Mouse (Mus musculus) embryo, embryonic 11 days (tissue): ENCODE results near the gene Osgep.
"Not testable (repeated sequence)": the region's sequence is repeated elsewhere in the genome, so short reads cannot be mapped to it uniquely, and the experiment has no call there.

Experiments used
- DNase-seq: peaks from one replicate; pipeline ENCODE4 v3.0.0-alpha.2; 2015

Osgep gene

GRCm38 (mm10) chr14:50875591-50876230, 49.0 kb downstream of the Osgep start:
- DNase-seq, result no peak

DNA sequence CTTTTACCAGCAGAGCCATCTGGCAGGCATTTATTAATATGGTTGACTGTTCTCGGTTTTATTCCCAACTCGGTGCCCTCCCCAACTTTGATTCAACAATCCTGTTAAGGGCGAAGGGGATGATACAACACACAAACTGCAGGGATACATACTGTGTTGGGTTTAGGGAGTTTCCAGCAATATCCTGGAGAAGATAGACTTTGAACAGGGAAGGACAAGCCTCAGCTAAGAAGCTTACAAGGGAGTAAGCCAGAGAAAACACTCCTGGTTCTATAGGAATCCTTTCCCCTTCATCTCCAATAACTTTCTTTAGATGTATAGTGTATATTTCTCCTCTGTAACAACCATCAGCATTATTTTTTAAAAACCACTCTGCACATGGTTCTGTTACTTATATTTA, 49.5 kb downstream of the Osgep start:
- no peak for DNase-seq

GRCm38 (mm10) chr14:50871284-50871683, 53.4 kb downstream of the Osgep start:
- DNase-seq, result no peak

GRCm38 (mm10) chr14:50870805-50871143, 53.9 kb downstream of the Osgep start:
- DNase-seq, result no peak

- DNase-seq, result peak; percentile 80
Observed at GRCm38 (mm10) chr14:50869889-50870804, 54.5 kb downstream of the Osgep start, which contains the start of gene Tep1. Gene Tep1, minus strand, starts transcription at chr14:50870560.

- DNase-seq, result no peak
Observed at GRCm38 (mm10) chr14:50868656-50869055, 56.0 kb downstream of the Osgep start.

GRCm38 (mm10) chr14:50868211-50868610, 56.5 kb downstream of the Osgep start:
- DNase-seq, result no peak

DNA sequence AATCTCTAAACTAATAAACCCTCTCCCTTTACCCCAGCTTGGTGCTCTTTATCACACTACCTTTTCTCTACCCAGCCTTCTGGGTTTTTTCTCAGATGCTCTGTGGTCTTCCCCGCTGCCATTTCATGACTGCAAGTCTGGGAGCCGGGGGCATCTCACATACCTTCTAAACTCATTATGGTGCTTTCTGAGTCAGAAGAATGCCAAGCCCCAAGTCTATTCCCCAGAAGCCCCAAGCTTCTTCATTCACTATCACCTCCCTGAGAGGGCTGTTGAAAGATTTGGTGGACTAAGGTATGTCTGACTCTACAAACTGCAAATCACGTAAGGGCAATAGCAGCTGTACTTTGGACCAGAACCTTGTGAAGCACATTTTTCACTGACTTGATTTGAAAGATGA, 57.7 kb downstream of the Osgep start:
- no peak for DNase-seq

DNA sequence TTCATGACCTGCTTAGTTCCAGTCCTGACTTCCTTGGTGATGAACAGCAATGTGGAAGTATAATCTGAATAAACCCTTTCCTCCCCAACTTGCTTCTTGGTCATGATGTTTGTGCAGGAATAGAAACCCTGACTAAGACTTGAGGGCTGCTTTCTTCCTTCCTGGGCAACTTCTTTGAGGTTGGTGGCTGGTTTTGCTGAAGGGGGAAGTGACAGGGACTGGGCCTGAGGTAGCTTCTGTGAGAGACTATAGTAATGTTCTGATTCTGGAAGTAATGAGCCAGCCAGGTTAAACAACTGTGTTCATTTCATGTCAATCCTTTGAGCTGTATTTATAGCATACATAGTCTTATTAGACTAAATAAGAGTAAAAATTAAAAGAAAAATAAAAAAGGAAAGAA, 59.7 kb downstream of the Osgep start:
- DNase-seq, result not testable (repeated sequence)

DNA sequence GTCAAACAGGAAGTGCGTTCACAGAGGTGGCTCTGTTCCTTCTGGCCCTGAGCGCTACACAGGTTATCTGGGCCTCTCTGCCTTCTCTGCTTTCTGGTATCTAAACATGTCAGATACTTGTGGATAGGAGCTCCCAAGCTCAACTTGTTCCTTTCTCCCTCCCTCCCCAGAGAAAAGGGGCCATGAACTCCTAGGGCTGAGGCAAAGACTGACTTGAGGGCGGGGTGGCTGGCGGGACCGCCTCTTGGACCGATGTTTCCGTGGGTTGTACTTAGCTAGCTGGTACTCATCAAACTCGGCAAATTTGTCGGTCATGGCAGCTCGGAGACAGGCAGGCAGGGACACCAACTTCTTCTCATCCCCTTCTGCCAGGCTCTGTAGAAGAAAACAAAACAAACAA, 62.1 kb downstream of the Osgep start:
- DNase-seq, result no peak
